Mouse (Mus musculus) spleen, postnatal 36 days (tissue): ENCODE measurements at regions not wholly inside any gene's neighbourhood (a gene's known extent, or its start where the extent isn't known, plus 50 kb on each side); places are given as distances from the start of the nearest gene placed in this dataset.
"Not testable (repeated sequence)": the region's sequence is repeated elsewhere in the genome, so short reads cannot be mapped to it uniquely, and the experiment has no call there.

Source experiments
- DNase-seq, 2 experiments: peaks; one replicate each; pipeline ENCODE4 v3.0.0; 2022; ENCODE audit warnings: low spot score in 2 of 2, mixed read lengths in 1 of 2

DNA sequence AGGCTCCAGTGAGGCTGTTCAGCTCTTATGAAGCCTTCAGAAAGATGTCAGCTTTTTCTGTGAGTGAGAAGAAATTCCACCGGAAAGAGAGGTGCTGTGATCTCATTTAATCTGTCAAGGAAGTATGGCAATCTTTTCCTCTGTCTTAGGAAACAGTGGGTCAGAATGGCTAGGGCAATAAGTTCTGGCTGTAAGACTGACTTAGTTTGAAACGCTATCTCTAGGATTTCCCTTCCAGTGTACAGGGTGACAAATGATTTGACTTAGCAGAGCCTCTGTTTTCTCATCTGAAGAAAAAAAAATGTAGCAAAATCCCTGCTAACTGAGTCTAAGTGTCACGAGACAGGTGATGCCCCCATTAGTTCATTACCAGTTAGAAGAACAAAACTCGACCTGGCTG is 181.1 kb downstream of the Csl start:
- DNase-seq, result no peak

DNA sequence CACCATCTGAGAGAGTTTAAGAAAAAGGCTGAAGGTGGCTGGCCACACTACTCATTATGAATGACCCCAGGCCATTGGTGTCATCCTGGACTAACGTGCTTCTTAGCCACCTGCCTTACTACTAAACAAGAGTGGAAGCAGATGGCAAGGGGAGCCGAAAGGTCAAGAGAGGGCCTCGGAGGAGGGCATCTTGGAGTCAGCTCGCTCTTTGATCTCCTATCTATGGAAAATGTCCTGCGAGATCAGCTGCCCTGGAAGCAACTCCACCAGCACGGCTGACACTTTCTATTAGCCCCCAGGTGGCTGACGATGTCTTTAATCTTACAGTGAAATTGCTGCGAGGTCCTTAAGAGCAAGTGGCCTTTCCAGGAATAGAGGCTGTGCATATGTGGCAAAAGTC is 179.3 kb downstream of the Csl start:
- DNase-seq, result no peak

DNA sequence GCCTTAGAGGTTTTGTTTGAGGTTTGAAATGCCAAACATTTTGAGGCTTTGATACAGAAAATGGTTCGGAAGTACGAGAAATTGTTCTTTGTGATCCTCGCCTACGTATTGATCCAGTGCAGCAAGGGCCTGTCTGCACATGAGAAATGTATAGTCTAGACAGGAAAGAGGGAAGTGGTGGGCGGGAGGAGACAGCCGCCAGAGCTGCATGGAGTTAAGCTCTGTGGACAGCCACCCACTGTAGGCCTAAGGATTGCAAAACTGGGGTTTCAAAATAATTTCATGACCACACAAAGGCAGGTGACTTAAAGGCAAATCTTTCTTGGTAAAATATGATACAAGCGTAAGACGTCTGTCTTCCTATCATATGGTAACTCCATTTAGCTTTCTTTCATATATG is 178.4 kb downstream of the Csl start:
- no peak for DNase-seq

DNA sequence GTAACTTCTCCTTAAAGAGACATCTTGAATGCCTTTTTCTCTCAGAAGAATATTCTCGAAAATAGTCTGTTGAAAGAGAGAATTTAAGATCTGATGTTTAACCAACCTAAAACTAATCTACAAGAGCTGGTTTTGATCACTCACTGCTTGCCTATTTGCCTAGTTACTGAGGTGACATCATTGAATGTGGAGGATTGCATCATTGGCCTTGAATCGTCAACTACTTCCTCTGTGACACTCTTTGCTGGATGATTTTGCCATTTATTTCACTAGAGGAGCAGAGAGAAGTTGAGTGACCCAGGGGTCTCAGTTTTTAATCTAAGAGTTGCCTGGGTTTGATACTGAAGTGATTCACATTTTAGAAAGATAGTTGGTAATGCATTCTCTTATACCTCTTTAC is 174.6 kb downstream of the Csl start:
- DNase-seq, result no peak

DNA sequence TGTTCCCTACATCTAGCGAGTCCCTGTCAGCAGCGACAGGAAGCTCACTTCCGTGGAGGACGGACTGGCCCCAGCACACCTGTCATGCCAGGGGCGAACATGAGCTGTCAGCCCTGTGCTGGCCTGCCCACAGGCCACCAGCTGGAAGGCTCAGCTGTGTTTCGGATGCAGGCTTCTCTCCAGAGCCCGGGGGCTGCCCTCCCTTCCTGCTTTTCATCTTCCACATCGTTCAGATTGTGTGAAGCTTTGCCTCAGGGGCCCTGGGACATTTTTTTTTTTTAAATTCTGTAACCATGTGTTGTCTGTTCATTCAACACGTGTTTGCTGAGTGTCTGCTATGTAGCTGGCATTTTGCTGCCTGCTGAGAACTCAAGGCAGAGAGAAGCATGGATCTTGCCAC is 167.2 kb downstream of the Csl start:
- no peak for DNase-seq

DNA sequence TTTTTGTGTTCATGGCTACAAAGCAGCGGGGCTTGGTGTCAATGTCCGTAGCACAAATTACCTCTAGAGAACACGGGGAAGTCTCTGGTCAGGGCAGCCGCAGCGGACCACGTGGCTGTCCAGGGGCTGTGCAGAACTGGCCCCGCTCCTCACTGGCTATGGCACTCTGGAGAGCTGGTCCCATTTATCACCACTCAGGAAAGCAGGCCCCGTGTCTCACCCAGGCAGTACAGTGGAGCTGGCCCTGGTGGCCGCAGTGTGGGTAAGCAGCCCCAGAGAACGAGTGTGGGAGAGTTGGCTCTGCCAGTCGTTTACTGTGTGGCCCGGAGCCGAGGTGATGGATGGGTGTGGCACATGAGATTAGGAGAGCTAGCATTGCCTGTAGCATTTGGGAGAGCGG is 163.8 kb downstream of the Csl start:
- no peak for DNase-seq

DNA sequence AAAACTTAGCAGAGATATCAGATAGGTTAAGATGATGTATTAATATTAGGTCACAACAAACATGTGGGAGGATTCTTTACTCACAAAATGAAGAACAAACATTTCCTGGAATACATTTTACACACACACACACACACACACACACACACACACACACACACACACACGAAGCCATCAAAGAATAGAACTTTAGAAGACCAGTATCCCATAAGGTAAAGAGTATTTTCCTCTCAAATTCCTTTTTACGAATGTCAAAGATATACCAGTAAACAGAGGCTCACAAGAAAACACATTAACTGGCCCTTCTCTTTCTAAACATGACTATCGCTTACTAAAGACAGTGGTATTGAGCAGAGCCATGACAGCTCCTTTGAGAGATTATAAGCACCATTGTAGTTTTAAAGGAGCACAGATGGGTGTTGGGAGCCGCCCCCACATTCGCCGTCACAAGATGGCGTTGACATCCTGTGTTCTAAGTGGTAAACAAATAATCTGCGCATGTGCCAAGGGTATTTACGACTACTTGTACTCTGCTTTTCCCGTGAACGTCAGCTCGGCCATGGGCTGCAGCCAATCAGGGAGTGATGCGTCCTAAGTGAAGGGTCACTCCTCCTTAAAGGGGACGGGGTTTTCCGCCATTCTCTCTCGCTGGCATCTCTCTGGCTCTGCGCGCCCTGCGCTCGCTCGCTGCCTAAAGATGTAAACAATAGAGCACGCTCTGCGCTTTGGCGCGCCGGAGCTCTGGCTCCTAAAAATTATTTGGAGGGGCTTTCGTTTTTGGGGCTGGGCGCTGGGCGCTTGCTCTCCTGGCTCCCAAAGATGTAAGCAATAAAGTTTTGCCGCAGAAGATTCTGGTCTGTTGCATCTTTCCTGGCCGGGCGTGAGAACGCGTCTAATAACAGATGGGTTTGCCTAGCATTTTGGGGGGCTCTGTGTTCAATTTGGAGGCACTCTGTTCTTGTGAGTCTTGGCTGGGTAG is 160.0 kb downstream of the Csl start:
- not testable (repeated sequence) for DNase-seq

DNA sequence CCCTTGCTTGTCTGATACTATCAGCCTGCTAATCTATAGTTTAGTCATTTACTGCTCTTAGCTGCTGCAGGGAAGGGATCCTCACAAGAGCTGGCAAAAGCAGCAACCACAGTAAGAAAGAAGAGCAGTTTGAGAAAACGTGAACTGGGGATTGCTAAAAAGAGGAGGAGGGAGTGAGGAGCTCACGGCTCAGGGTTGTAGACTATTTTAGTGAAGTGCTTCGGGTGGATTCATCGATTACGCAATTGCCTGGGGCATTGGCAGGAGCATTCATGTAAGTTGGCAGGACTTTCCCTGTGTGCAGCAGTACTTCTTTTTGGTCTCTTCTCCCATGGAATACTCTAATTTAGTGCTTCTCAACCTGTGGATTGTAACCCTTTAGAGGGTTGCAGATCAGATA is 157.1 kb downstream of the Csl start:
- DNase-seq, result no peak

DNA sequence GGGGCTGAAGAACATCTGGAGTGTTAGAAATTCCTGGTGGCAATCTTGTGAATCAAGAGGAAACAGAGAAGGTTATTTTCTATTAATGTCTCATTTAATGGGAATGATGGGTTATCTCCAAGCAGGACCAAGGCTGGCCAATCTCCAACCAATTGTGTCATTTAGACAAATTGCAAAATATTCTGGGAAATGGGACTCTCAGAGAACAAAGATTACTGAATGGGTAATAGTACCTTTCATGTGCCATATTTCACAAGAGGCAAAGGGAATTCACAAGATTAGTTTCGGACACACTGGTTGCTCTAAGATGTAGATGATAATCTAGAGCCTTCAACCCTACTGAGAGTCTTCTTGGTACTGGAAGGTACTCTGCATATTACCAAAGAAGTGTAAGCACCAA is 155.3 kb downstream of the Csl start:
- no peak for DNase-seq

DNA sequence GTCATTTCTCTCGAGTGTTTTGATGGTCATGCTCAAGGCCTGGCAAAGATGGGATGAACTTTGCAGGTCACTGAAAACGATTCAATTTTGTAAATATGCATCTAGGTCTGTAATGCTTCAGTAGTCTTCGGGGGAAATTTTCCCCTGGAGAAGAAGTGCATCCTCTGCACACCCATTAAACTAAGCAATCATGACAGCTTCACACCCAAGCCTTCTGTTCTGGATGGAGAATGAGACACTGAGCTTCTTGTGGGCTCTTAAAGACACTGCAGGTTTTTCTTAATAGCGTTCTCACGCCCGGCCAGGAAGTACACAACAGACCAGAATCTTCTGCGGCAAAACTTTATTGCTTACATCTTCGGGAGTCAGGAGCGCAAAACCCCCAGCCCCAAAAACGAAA is 151.0 kb downstream of the Csl start:
- no peak for DNase-seq

DNA sequence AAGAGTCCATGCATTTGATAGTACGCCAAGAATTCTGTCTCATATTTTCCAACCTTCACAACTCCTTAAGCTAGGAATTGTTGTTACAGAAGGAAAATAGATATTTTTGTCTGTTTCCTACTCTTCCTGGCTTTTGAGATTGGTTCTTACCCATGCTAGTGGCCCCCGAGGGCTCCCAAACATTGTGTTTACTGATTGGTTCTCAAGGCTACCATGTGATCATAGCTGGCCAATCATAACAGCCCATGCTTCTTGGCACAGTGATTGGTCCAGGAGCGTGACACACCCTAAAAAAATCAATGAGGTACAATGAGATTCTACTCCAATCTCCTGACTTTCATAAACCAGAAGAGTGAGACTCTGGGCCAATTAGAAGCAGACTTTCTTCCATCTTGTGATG is 150.0 kb downstream of the Csl start:
- DNase-seq, result no peak

DNA sequence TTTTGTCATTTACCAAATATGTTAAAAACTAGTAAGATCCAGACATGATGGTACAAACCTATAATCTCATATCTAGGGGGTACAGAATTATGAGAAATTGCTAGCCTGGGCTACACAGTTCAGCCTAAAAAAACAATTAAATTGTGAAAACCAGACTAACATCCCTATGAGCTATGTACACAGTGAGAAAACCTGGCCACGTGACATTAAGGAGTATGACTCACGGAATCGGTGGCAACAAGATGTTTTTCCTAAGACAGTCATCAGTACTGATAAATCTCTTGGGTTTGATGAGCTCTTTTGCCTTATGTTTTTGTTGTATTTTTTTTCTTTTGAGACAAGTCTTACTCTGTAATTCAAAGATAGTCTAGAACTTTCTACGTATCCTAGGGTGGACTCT is 148.6 kb downstream of the Csl start:
- DNase-seq, result no peak

DNA sequence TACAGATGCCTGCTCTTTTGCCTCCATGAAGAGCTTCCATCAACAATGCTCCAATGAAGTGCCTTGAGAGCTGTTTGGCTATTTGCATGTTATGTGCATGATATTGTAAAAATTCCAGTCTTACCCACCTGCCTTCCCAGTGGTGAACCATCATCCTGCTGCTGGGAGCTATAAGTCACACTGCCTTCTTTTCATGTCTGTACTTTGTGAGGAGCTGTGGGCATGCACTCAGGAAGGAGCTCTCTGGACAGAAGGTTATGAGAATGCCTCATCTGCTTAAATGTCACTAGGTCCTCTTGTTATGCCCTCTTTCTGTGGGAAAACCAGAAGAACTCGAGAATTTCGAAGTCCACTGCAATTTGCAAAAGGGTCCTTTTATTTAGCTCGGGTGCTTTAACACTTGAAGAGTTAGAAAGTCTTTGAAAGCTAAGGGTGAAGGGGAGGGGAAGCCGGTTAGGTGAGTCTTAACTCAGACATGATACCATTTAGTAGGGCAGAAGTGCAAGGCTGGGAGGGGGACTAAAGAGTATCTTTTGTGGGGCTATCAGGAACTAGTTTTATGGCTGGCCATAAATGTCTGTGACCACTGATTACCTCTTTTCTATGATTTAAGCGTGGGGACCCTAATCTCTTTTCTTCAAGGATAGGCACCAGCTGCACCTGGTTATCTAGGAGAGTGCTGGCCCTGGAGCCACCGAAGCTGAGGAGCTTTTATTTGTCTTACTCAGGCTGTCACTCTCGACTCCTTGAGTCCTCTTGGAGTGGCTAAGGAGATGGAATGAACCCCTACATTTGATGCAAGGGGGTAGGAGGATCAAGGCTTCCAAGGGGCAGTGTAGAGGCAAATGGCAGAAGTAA is 144.8 kb downstream of the Csl start:
- DNase-seq, result no peak

DNA sequence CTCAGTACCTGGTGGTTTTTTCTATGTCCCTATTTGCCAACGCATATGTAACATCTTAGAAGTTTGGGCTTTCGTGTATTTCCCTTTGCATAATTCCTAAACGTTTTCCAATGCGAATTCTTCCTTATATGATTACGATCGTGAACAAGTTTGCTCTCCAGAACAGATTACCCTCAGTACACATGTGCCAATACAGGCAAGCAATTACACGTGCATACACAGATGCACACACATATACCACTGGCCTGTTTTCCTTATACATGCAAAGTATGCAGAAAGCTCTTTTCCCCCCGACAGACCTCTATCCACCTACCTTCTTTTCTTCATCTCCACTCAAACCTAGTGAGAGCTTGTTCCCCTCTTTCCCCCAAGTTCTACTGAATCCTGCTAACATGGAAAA is 144.1 kb downstream of the Csl start:
- DNase-seq, result no peak

DNA sequence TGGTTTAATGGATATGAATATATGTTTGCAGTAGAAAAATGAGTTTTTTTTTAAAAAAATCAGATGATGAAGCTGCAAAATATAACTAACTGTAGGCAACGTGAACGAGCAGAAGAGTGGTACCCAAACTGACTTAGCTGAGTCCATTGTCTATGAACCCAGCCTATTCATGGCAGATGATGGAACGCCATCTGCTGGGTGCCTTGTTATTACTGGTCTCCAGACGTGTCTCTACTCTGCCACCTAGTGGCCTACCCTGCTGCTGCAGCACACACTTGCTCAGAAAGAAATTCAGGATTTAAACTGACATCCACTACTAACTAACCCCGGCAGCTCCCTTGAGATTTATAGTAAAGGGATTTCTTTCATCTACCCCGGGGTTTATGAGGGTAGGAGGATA is 143.7 kb downstream of the Csl start:
- peak; percentile 68 to 72 for DNase-seq

DNA sequence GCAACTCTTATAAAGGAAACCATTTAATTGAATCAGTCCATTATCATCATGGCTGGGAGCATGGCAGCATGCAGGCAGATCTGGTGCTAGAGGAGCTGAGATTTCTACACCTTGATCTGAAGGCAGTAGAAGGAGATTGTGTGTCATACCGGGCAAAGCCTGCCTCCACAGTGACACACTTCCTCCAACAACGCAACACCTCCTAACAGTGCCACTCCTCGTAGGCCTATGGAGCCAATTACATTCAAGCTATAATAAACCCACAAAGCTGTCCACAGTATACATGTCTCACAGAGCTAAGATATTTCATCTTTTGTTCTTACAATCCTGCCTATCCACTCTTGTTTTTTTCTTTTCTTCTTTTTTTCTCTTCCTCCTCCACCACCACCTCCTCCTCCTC is 141.8 kb downstream of the Csl start:
- DNase-seq, result no peak

DNA sequence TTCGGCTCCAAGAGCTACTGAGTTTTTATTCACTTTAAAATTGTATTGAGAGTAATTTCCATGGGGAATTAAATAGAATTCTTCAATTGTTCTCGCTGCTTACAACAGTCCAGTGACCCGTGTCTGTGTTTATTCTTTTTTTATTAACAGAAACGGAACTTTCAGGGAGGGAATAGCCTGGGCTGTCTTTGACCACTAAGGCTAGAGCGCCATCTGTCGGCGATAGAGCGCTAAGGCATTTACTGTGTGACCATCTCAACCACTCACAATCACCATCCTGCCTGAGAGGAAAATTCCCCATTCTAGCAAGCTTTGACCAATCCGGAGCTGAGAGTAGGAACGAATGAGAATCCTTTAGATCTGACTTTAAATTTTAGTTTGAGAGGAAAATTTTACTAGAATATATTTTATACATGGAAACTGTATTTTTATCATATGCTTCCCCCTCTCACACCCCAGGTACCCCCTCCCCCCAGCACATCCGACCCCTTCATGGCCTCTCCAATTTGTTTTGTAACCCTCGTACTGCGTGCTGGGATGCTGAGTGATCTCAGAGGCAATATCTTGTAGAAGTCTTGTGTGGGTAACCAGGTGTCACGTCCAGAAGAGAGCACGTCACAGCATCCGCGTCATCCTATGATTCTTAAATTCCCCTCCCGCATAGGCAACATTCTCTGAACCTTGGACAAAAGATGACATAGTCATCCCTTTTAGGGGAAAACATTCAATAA is 139.9 kb downstream of the Csl start:
- DNase-seq, result peak; percentile 40 to 55

DNA sequence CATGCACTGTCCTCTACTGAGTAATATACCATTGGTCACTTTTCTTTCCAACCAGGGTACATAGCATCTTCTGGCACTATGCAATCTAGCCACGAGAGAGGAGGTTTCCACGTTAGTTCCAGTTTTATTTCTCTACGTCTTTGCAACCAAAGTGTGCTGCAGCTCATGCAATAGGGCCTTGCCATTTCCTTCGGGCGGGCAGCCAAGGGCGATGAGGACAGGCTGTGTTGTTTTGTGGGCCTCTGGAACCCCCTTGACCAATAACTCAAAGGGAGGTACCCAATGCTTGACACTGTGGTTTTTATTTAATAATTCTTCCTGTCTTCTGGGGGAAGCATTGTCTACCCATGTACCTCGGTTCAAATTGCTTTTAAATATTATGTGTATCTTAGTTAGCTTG is 139.0 kb downstream of the Csl start:
- DNase-seq, result no peak

DNA sequence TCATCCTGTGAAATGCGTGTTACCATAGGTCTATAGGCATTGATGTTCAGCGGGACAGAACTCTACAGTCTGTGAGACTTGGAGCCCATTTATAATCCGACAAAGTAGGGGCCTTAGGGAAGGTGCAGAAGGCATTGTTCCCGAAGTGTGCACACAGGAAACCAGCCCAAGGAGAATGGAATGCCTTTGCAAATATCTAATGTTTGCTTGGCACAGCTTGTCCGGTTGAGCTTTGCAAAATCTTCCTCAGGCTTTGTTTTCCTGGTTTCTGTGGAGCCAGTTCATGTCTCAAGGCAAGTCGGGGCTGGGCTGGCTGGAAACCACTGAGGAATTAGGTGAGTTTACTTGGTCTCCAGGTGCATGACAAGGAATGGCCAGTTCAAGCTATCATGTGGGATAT is 132.1 kb downstream of the Csl start:
- DNase-seq, result no peak

DNA sequence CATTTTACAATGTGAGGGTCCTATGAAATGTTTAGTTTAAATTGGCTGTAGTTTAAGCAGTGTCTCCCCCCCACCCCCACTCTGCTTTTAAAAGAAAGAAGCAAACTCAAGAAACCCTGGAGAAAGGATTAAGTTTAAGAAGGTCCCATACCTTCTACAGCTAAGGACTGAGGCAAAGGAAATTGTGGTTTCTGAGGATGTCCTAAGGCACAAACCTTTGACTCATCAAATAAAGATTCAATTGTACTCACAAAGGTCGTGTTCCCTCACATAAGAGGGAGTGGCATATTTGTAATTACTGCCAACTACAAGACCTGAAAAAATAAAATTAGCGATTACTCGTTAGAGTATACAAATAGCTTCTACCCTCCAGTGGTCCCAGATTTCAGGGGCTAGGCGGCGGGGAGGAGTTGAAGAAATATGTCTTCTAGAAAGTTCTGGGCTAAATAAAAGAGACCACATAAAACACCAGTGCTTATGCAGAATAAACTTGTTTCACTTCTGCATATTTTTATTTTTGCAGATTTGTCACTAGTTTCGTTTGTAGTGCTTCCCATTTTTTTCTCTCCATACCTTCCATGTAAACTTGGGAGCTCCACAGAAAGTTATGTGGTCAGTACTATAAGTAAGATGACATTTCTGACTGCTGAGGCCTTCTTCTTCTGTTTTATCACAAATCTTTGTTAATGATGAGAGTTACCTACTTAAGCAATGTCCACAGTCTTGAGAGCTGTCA is 127.0 kb downstream of the Csl start:
- no peak for DNase-seq

DNA sequence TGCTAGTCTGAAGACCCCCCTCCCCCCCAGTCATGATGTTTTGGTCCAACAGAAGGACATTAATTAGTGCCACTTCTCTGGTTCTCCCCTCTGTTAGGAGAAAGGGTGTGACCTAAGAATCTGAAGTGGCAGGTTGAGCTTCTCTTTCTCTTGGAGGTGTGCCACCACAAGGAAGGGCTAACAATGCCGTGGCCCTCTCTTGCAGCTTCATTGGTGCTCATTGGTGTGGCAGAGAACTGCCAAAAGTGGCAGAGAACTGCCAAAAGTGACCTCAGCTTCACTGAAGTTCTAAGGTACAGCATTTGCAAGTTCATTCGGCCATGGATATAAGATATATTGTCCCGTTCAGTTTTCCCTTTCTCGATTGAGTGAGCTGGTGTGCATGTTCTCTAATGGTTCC is 123.7 kb downstream of the Csl start:
- DNase-seq, result no peak

DNA sequence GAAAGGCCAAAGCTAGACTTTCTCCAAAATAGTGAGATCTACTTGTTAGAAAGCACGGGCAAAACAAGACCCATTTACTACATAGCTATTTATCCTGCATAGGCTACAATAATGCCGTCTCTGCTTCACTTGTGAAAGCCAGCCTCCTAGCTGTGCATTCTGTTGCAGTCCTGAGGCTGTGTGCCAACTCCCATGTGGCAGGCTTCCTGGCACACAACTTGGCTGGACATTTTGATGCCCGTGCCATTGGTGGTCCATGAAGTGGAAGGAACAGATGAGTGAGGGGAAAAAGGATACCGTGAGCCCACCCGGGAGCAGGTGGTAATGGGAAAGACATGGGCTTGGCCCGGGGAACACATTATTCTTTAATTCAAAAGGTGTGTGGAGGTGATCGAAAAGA is 120.4 kb downstream of the Csl start:
- no peak for DNase-seq
